Mouse (Mus musculus) embryo, embryonic 10.5 days (tissue): Measurements from ENCODE around the gene Polr2c.

Experiments
- DNase-seq: peaks from one replicate; pipeline ENCODE4 v3.0.0-alpha.2; 2015; ENCODE audit warnings: low spot score

The Polr2c gene

GRCm38 (mm10) chr8:94880742-94881141 is 23.5 kb downstream of the Polr2c start:
- DNase-seq, result no peak

- no peak for DNase-seq
These were observed 31.3 kb downstream of the Polr2c start for GRCm38 (mm10) chr8:94888383-94889036.

GRCm38 (mm10) chr8:94892917-94893316 is 35.7 kb downstream of the Polr2c start:
- no peak for DNase-seq

GRCm38 (mm10) chr8:94899262-94899661 is 42.0 kb downstream of the Polr2c start:
- no peak for DNase-seq

- no peak for DNase-seq
These were observed 43.4 kb downstream of the Polr2c start for GRCm38 (mm10) chr8:94900617-94901016.

- DNase-seq, result peak; percentile 61
These were observed 43.8 kb downstream of the Polr2c start for GRCm38 (mm10) chr8:94901031-94901430.

- peak; percentile 54 for DNase-seq
These were observed 46.5 kb downstream of the Polr2c start for GRCm38 (mm10) chr8:94903709-94904108.

GRCm38 (mm10) chr8:94904450-94905175 is 47.4 kb downstream of the Polr2c start:
- DNase-seq, result no peak

GRCm38 (mm10) chr8:94907591-94908300 is 50.5 kb downstream of the Polr2c start:
- no peak for DNase-seq

- peak; percentile 95 for DNase-seq
These were observed 51.6 kb downstream of the Polr2c start for GRCm38 (mm10) chr8:94908847-94909246.

- peak; percentile 78 for DNase-seq
These were observed 55.9 kb downstream of the Polr2c start for GRCm38 (mm10) chr8:94913061-94913660.

GRCm38 (mm10) chr8:94914256-94914655 is 57.0 kb downstream of the Polr2c start:
- no peak for DNase-seq

GRCm38 (mm10) chr8:94914701-94915101 is 57.5 kb downstream of the Polr2c start:
- peak; percentile 57 for DNase-seq

GRCm38 (mm10) chr8:94916311-94916959 is 59.2 kb downstream of the Polr2c start:
- DNase-seq, result peak; percentile 20

- DNase-seq, result no peak
These were observed 59.7 kb downstream of the Polr2c start for GRCm38 (mm10) chr8:94916960-94917324.

- DNase-seq, result peak; percentile 99
These were observed 60.1 kb downstream of the Polr2c start for GRCm38 (mm10) chr8:94917352-94917751.

GRCm38 (mm10) chr8:94917851-94918495 is 60.7 kb downstream of the Polr2c start, which contains the start of gene Ccdc102a:
Ccdc102a (minus strand) TSS chr8:94918098.
- DNase-seq, result peak; percentile 55

- DNase-seq, result no peak
These were observed 62.0 kb downstream of the Polr2c start for GRCm38 (mm10) chr8:94919256-94919655.

GRCm38 (mm10) chr8:94922176-94922575 is 64.9 kb downstream of the Polr2c start:
- no peak for DNase-seq

GRCm38 (mm10) chr8:94922602-94923001 is 65.4 kb downstream of the Polr2c start:
- no peak for DNase-seq
